Mouse (Mus musculus): ENCODE results near the gene Sp2. TPM values are rescaled to one million over a fixed set of nuclear protein-coding genes. Genes with fewer than 3 reads are reported as not detected.

Gene Sp2
- polyA plus RNA-seq, 1 experiment: 12.3 TPM

- Histone ChIP-seq H3K4me3 (ENCODE audit: insufficient read depth, low read length) (no peak overlapping the region), H3K27ac (ENCODE audit: insufficient read depth, low read length) (no peak overlapping the region), H3K4me1 (ENCODE audit: control insufficient read depth, insufficient read depth, low read length) (peaks cover 9% of the 10 kb centered on the region)
- TF ChIP-seq POLR2A (IDR thresholded peaks at IDR 0.05; ENCODE audit: low read depth, low read length) (no peak), CTCF (IDR thresholded peaks at IDR 0.05; ENCODE audit: borderline replicate concordance, insufficient read depth, low read length) (no peak)
Observed at GRCm38 (mm10) chr11:96917415-96917814, 65.3 kb downstream of the Sp2 start.

GRCm38 (mm10) chr11:96916885-96917396 is 65.8 kb downstream of the Sp2 start:
- TF ChIP-seq POLR2A (IDR thresholded peaks at IDR 0.05; ENCODE audit: low read depth, low read length): no peak
- peaks cover 9% of the 10 kb centered on the region for H3K4me1 ChIP-seq (ENCODE audit: control insufficient read depth, insufficient read depth, low read length)
- peak overlapping the region; percentile 20 for H3K4me3 ChIP-seq (ENCODE audit: insufficient read depth, low read length)
- H3K27ac ChIP-seq (ENCODE audit: insufficient read depth, low read length): no peak overlapping the region

- Histone ChIP-seq H3K4me1 (ENCODE audit: control insufficient read depth, insufficient read depth, low read length) (peaks cover 9% of the 10 kb centered on the region), H3K4me3 (ENCODE audit: insufficient read depth, low read length) (peak within 1 kb of the TSS; percentile 82), H3K27ac (ENCODE audit: insufficient read depth, low read length) (peak within 1 kb of the TSS; percentile 17; the same call in 1 of the 2 replicates)
- TF ChIP-seq POLR2A (IDR thresholded peaks at IDR 0.05; ENCODE audit: low read depth, low read length): peak; percentile 68
- peak; percentile 79 for TF ChIP-seq CTCF (IDR thresholded peaks at IDR 0.05; ENCODE audit: borderline replicate concordance, insufficient read depth, low read length)
Observed at GRCm38 (mm10) chr11:96916044-96916884, 66.5 kb downstream of the Sp2 start, which contains the start of gene Cdk5rap3. Gene Cdk5rap3 (minus strand): TSS chr11:96916496.

- no peak overlapping the region for H3K4me3 ChIP-seq (ENCODE audit: insufficient read depth, low read length)
- H3K27ac ChIP-seq (ENCODE audit: insufficient read depth, low read length): no peak overlapping the region
- no peak for TF ChIP-seq POLR2A (IDR thresholded peaks at IDR 0.05; ENCODE audit: low read depth, low read length)
- no peak for TF ChIP-seq CTCF (IDR thresholded peaks at IDR 0.05; ENCODE audit: borderline replicate concordance, insufficient read depth, low read length)
- H3K4me1 ChIP-seq (ENCODE audit: control insufficient read depth, insufficient read depth, low read length): no peaks in the 10 kb centered on the region
Observed at GRCm38 (mm10) chr11:96912682-96913081, 70.1 kb downstream of the Sp2 start.

GRCm38 (mm10) chr11:96910003-96910402 is 72.8 kb downstream of the Sp2 start:
- TF ChIP-seq CTCF (IDR thresholded peaks at IDR 0.05; ENCODE audit: borderline replicate concordance, insufficient read depth, low read length) (peak; percentile 69), POLR2A (IDR thresholded peaks at IDR 0.05; ENCODE audit: low read depth, low read length) (no peak)

GRCm38 (mm10) chr11:96908594-96908993 is 74.2 kb downstream of the Sp2 start:
- no peak overlapping the region for H3K4me3 ChIP-seq (ENCODE audit: insufficient read depth, low read length)
- H3K27ac ChIP-seq (ENCODE audit: insufficient read depth, low read length): no peak overlapping the region
- TF ChIP-seq CTCF (IDR thresholded peaks at IDR 0.05; ENCODE audit: borderline replicate concordance, insufficient read depth, low read length) (no peak), POLR2A (IDR thresholded peaks at IDR 0.05; ENCODE audit: low read depth, low read length) (no peak)
- no peaks in the 10 kb centered on the region for H3K4me1 ChIP-seq (ENCODE audit: control insufficient read depth, insufficient read depth, low read length)

More at GRCm38 (mm10) chr11:96910003-96910402, 72.8 kb downstream of the Sp2 start:
- Histone ChIP-seq H3K4me1 (ENCODE audit: control insufficient read depth, insufficient read depth, low read length) (no peaks in the 10 kb centered on the region), H3K4me3 (ENCODE audit: insufficient read depth, low read length) (no peak overlapping the region), H3K27ac (ENCODE audit: insufficient read depth, low read length) (no peak overlapping the region)

- no peak for TF ChIP-seq POLR2A (IDR thresholded peaks at IDR 0.05; ENCODE audit: low read depth, low read length)
- no peak for TF ChIP-seq CTCF (IDR thresholded peaks at IDR 0.05; ENCODE audit: borderline replicate concordance, insufficient read depth, low read length)
- Histone ChIP-seq H3K4me3 (ENCODE audit: insufficient read depth, low read length) (no peak overlapping the region), H3K4me1 (ENCODE audit: control insufficient read depth, insufficient read depth, low read length) (0 out of 2 replicates have a peak, but pooled peaks cover 2% of the 10 kb centered on the region), H3K27ac (ENCODE audit: insufficient read depth, low read length) (no peak overlapping the region)
Observed at GRCm38 (mm10) chr11:96906431-96907161, 76.2 kb downstream of the Sp2 start.

Other genes starting within 250 kb of the Sp2 start
- gene Snx11, start 205.4 kb downstream of the Sp2 start, polyA plus RNA-seq (2011; ENCODE audit: insufficient read length, low read depth, missing spikeins): 31.1 and 32.5 TPM in 2 replicates
- 61.1 and 90.9 TPM in 2 replicates for gene Cbx1, start 193.8 kb downstream of the Sp2 start, polyA plus RNA-seq (2011; ENCODE audit: insufficient read length, low read depth, missing spikeins)
- 370 and 371 TPM in 2 replicates for gene Nfe2l1, start 153.0 kb downstream of the Sp2 start, polyA plus RNA-seq (2011; ENCODE audit: insufficient read length, low read depth, missing spikeins)
- gene Copz2, start 133.1 kb downstream of the Sp2 start, polyA plus RNA-seq (2011; ENCODE audit: insufficient read length, low read depth, missing spikeins): 172 and 187 TPM in 2 replicates
- gene Cdk5rap3, start 66.5 kb downstream of the Sp2 start, polyA plus RNA-seq (2011; ENCODE audit: insufficient read length, low read depth, missing spikeins): 47.6 and 55.7 TPM in 2 replicates
- not detected in 2 replicates for gene Prr15l, start 54.9 kb downstream of the Sp2 start, polyA plus RNA-seq (2011; ENCODE audit: insufficient read length, low read depth, missing spikeins)
- 6.8 and 8.3 TPM in 2 replicates for gene Pnpo, start 39.0 kb downstream of the Sp2 start, polyA plus RNA-seq (2011; ENCODE audit: insufficient read length, low read depth, missing spikeins)
- gene Sp6, start 30.4 kb upstream of the Sp2 start, polyA plus RNA-seq (2011; ENCODE audit: insufficient read length, low read depth, missing spikeins): 0.33 and 0.35 TPM in 2 replicates
- 6.9 and 9.7 TPM in 2 replicates for gene Scrn2, start 47.0 kb upstream of the Sp2 start, polyA plus RNA-seq (2011; ENCODE audit: insufficient read length, low read depth, missing spikeins)
- gene Lrrc46, start 58.4 kb upstream of the Sp2 start, polyA plus RNA-seq (2011; ENCODE audit: insufficient read length, low read depth, missing spikeins): 0.65 and 0.87 TPM in 2 replicates
- 62.8 and 64.8 TPM in 2 replicates for gene Mrpl10, start 58.6 kb upstream of the Sp2 start, polyA plus RNA-seq (2011; ENCODE audit: insufficient read length, low read depth, missing spikeins)
- 7.3 and 9.7 TPM in 2 replicates for gene Osbpl7, start 67.7 kb upstream of the Sp2 start, polyA plus RNA-seq (2011; ENCODE audit: insufficient read length, low read depth, missing spikeins)
- gene Tbx21, start 132.4 kb upstream of the Sp2 start, polyA plus RNA-seq (2011; ENCODE audit: insufficient read length, low read depth, missing spikeins): not detected in 2 replicates
- gene Tbkbp1, start 168.5 kb upstream of the Sp2 start, polyA plus RNA-seq (2011; ENCODE audit: insufficient read length, low read depth, missing spikeins): 12.1 and 13.6 TPM in 2 replicates
- gene Kpnb1, start 204.9 kb upstream of the Sp2 start, polyA plus RNA-seq (2011; ENCODE audit: insufficient read length, low read depth, missing spikeins): 272 and 280 TPM in 2 replicates